Mouse (Mus musculus): ENCODE results near the gene Rprd1b.

Rprd1b gene

GRCm38 (mm10) chr2:158151077-158151476 lies 122.8 kb downstream of the Rprd1b start:
- DNase-seq = peak in 1 of 2 experiments; percentile 32

GRCm38 (mm10) chr2:158152685-158153309 lies 124.5 kb downstream of the Rprd1b start:
- DNase-seq = no peak

GRCm38 (mm10) chr2:158153728-158154343 lies 125.5 kb downstream of the Rprd1b start:
- DNase-seq = no peak

- no peak for DNase-seq
Measured at GRCm38 (mm10) chr2:158154641-158155040, 126.3 kb downstream of the Rprd1b start.

- no peak for DNase-seq
Measured at GRCm38 (mm10) chr2:158155101-158155500, 126.8 kb downstream of the Rprd1b start.

- no peak for DNase-seq
Measured at GRCm38 (mm10) chr2:158155615-158156014, 127.3 kb downstream of the Rprd1b start.

GRCm38 (mm10) chr2:158156487-158156886 lies 128.2 kb downstream of the Rprd1b start:
- DNase-seq = no peak

GRCm38 (mm10) chr2:158157654-158158053 lies 129.4 kb downstream of the Rprd1b start:
- no peak for DNase-seq

GRCm38 (mm10) chr2:158159376-158160235 lies 131.3 kb downstream of the Rprd1b start:
- DNase-seq = no peak

GRCm38 (mm10) chr2:158161761-158162160 lies 133.5 kb downstream of the Rprd1b start:
- no peak for DNase-seq

- DNase-seq = no peak
Measured at GRCm38 (mm10) chr2:158163034-158163433, 134.7 kb downstream of the Rprd1b start.

GRCm38 (mm10) chr2:158165776-158166175 lies 137.5 kb downstream of the Rprd1b start:
- DNase-seq = peak in 1 of 2 experiments; percentile 26

GRCm38 (mm10) chr2:158166628-158167027 lies 138.3 kb downstream of the Rprd1b start:
- no peak for DNase-seq

- no peak for DNase-seq
Measured at GRCm38 (mm10) chr2:158167496-158168205, 139.4 kb downstream of the Rprd1b start.

GRCm38 (mm10) chr2:158168741-158169211 lies 140.5 kb downstream of the Rprd1b start:
- DNase-seq = no peak

- DNase-seq = no peak
Measured at GRCm38 (mm10) chr2:158169351-158169750, 141.1 kb downstream of the Rprd1b start.

GRCm38 (mm10) chr2:158169771-158170170 lies 141.5 kb downstream of the Rprd1b start:
- DNase-seq = no peak

GRCm38 (mm10) chr2:158170394-158170793 lies 142.1 kb downstream of the Rprd1b start:
- DNase-seq = no peak

- DNase-seq = no peak
Measured at GRCm38 (mm10) chr2:158174438-158174837, 146.1 kb downstream of the Rprd1b start.

- DNase-seq = peak in 1 of 2 experiments; percentile 32
Measured at GRCm38 (mm10) chr2:158174958-158175357, 146.7 kb downstream of the Rprd1b start.

- DNase-seq = no peak
Measured at GRCm38 (mm10) chr2:158175433-158175832, 147.1 kb downstream of the Rprd1b start.

- DNase-seq = no peak
Measured at GRCm38 (mm10) chr2:158176763-158177162, 148.5 kb downstream of the Rprd1b start.

- DNase-seq = no peak
Measured at GRCm38 (mm10) chr2:158177574-158177973, 149.3 kb downstream of the Rprd1b start.
